ENCODE assay signal across 7 mouse cellular contexts in the genomic region with DNA sequence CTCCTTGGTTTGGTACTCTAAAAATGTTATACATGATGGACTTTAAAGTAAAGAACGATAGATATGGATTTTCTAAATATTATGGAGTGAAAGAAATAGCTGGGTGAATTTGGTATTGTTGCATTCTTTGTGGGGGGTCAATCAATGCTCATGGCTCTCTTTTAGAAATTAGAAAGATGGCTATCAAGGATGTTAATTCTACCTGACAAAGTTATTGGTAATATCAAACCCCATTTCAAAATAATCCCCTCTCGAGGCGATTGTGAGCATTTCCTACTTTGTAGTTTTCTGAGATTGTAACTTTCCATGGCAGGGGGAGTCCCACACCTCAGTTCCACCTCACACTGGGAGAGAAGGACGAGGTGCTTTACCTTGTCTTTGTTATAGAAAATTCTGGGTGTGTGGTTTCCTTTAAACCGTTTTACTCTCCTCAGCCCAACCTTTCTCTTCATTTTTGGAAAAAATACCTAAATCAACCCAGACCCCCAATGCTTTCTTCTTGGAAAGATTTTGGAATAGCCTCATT.
DNase-seq lines count a peak whose midpoint lies in the region; ATAC-seq and TF ChIP-seq lines count a peak whose summit lies in the region.

No protein-coding gene starts in this region.

- H3K9ac ChIP-seq in lung, embryonic 14.5 days: peak overlapping the region; percentile 77
- H3K9ac ChIP-seq in forebrain, embryonic 12.5 days: peak overlapping the region; percentile 97
- peak overlapping the region; percentile 56 for H3K9ac ChIP-seq in stomach, embryonic 15.5 days

- no peaks in the 10 kb centered on the region; the same call in 1 of the 2 replicates for H3K36me3 ChIP-seq in lung, embryonic 14.5 days (ENCODE audit: insufficient read depth)
- peaks cover 11% of the 10 kb centered on the region for H3K36me3 ChIP-seq in forebrain, embryonic 12.5 days (replicated peaks)
- H3K36me3 ChIP-seq in limb, embryonic 10.5 days: peaks cover 24% of the 10 kb centered on the region
- 0 out of 2 replicates have a peak, but pooled peaks cover 2% of the 10 kb centered on the region for H3K36me3 ChIP-seq in stomach, embryonic 15.5 days

- H3K4me3 ChIP-seq in lung, embryonic 14.5 days (ENCODE audit: low read depth, low read length): peak overlapping the region; percentile 55
- peak overlapping the region; percentile 76 for H3K4me3 ChIP-seq in forebrain, embryonic 12.5 days (replicated peaks)
- peak overlapping the region; percentile 74 for H3K4me3 ChIP-seq in limb, embryonic 10.5 days
- H3K4me3 ChIP-seq in stomach, embryonic 15.5 days (replicated peaks): peak overlapping the region; percentile 45

- H3K9me3 ChIP-seq in lung, embryonic 14.5 days (ENCODE audit: low read depth, low read length): no peaks in the 10 kb centered on the region
- H3K9me3 ChIP-seq in forebrain, embryonic 12.5 days: no peaks in the 10 kb centered on the region
- H3K9me3 ChIP-seq in limb, embryonic 10.5 days (replicated peaks): no peaks in the 10 kb centered on the region
- H3K9me3 ChIP-seq in stomach, embryonic 15.5 days: no peaks in the 10 kb centered on the region

- no peak for DNase-seq in lung, embryonic 14.5 days
- DNase-seq in lung, postnatal 36 days: no peak
- no peak for DNase-seq in limb, embryonic 10.5 days (ENCODE audit: low spot score)
- DNase-seq in gastrocnemius, adult 18-20 months (ENCODE audit: low spot score): no peak
- DNase-seq in B cell, adult 2 months: no peak

- 15% methylated on average over 5 of the region's 5 CpGs for WGBS in lung, embryonic 14.5 days
- 18% methylated on average over 5 of the region's 5 CpGs for WGBS in forebrain, embryonic 12.5 days
- 62% methylated on average over 5 of the region's 5 CpGs for WGBS in limb, embryonic 10.5 days
- 22% methylated on average over 5 of the region's 5 CpGs for WGBS in stomach, embryonic 15.5 days

- H3K27me3 ChIP-seq in lung, embryonic 14.5 days (ENCODE audit: insufficient read depth, low read length): 0 out of 2 replicates have a peak, but pooled peaks cover 4% of the 10 kb centered on the region
- no peaks in the 10 kb centered on the region for H3K27me3 ChIP-seq in forebrain, embryonic 12.5 days
- no peaks in the 10 kb centered on the region for H3K27me3 ChIP-seq in limb, embryonic 10.5 days (ENCODE audit: low read depth, poor library complexity, severe bottlenecking)
- H3K27me3 ChIP-seq in stomach, embryonic 15.5 days (replicated peaks): no peaks in the 10 kb centered on the region

- peak overlapping the region; percentile 81 for H3K27ac ChIP-seq in lung, embryonic 14.5 days (ENCODE audit: low read depth)
- H3K27ac ChIP-seq in forebrain, embryonic 12.5 days: peak overlapping the region; percentile 99
- H3K27ac ChIP-seq in limb, embryonic 10.5 days: peak overlapping the region; percentile 98
- peak overlapping the region; percentile 86 for H3K27ac ChIP-seq in stomach, embryonic 15.5 days

- TF ChIP-seq CTCF in lung, embryonic 14.5 days (IDR thresholded peaks at IDR 0.05; ENCODE audit: low read depth): no peak

- no peak for ATAC-seq in lung, embryonic 14.5 days (ENCODE audit: insufficient read depth)
- ATAC-seq in forebrain, embryonic 12.5 days (ENCODE audit: low FRiP score): no peak
- no peak for ATAC-seq in stomach, embryonic 15.5 days (ENCODE audit: insufficient read depth, low FRiP score, low read depth)

- peak overlapping the region; percentile 80 for H3K4me2 ChIP-seq in lung, embryonic 14.5 days
- H3K4me2 ChIP-seq in forebrain, embryonic 12.5 days: peak overlapping the region; percentile 53
- peak overlapping the region; percentile 57 for H3K4me2 ChIP-seq in stomach, embryonic 15.5 days

- peaks cover 7% of the 10 kb centered on the region; the same call in 1 of the 2 replicates for H3K4me1 ChIP-seq in lung, embryonic 14.5 days (ENCODE audit: insufficient read depth)
- H3K4me1 ChIP-seq in forebrain, embryonic 12.5 days: peaks cover 39% of the 10 kb centered on the region
- peaks cover 32% of the 10 kb centered on the region for H3K4me1 ChIP-seq in limb, embryonic 10.5 days
- peaks cover 11% of the 10 kb centered on the region; the same call in 1 of the 2 replicates for H3K4me1 ChIP-seq in stomach, embryonic 15.5 days
